24 mouse cellular contexts compared by ENCODE assay signal in genomic region chr6:98095243-98095642, GRCm38 (mm10).
DNase-seq lines count a peak whose midpoint lies in the region; ATAC-seq and TF ChIP-seq lines count a peak whose summit lies in the region.
"Had no signal": no experiment of that assay in that cellular context is flagged by ENCODE, and none has a peak within 500 bp of the region (broad histone marks: within the 10 kb centered on the region; RNA-seq: fewer than 3 reads in every experiment).

No protein-coding gene starts in this region.

- no peak for TF ChIP-seq POLR2A in lung, adult 2 months (IDR thresholded peaks at IDR 0.05; ENCODE audit: borderline replicate concordance, extremely low read depth, low read depth, low read length)

- 42% methylated on average over 4 of the region's 4 CpGs for WGBS in forebrain, embryonic 15.5 days
- WGBS in forebrain, embryonic 11.5 days, result 88% methylated on average over 4 of the region's 4 CpGs
- WGBS in lung, embryonic 14.5 days, result 46% methylated on average over 4 of the region's 4 CpGs
- WGBS in lung, adult 2 months, result 42% methylated on average over 4 of the region's 4 CpGs

- DNase-seq in forebrain, embryonic 11.5 days (ENCODE audit: low spot score), result no peak
- DNase-seq in heart, adult 11 months, result peak; percentile 19
- DNase-seq in heart, postnatal 4 days, result no peak
- peak; percentile 23 for DNase-seq in lung, embryonic 14.5 days
- no peak for DNase-seq in lung, adult 2 months
- DNase-seq: adrenal gland, postnatal 36 days; B cell, adult 2 months; cerebellum, adult 18-20 months; cerebellum, adult 9-10 months; cerebellum, postnatal 14 days; gastrocnemius, postnatal 25 days; heart, adult 2 months; heart, postnatal 36 days; kidney, adult 2 months had no signal

- H3K4me2 ChIP-seq in forebrain, embryonic 15.5 days (replicated peaks), result no peak overlapping the region
- H3K4me2 ChIP-seq in forebrain, embryonic 11.5 days (ENCODE audit: low read depth, low read length, severe bottlenecking), result no peak overlapping the region
- no peak overlapping the region for H3K4me2 ChIP-seq in lung, embryonic 14.5 days
- H3K4me2 ChIP-seq: heart, embryonic 13.5 days; hindbrain, embryonic 14.5 days had no signal

- H3K9me3 ChIP-seq in forebrain, embryonic 15.5 days, result no peaks in the 10 kb centered on the region
- H3K9me3 ChIP-seq in forebrain, embryonic 11.5 days (ENCODE audit: control insufficient read depth, low read length), result no peaks in the 10 kb centered on the region
- no peaks in the 10 kb centered on the region for H3K9me3 ChIP-seq in lung, embryonic 14.5 days (ENCODE audit: low read depth, low read length)
- H3K9me3 ChIP-seq: heart, embryonic 10.5 days; heart, embryonic 13.5 days had no signal

- 0 out of 2 replicates have a peak, but pooled peaks have one; percentile 38 for ATAC-seq in forebrain, embryonic 15.5 days (replicated peaks)
- ATAC-seq in forebrain, embryonic 11.5 days (replicated peaks; ENCODE audit: low FRiP score), result no peak
- ATAC-seq in lung, embryonic 14.5 days (ENCODE audit: insufficient read depth), result no peak
- ATAC-seq: hindbrain, postnatal 0 days; inflammation-experienced regulatory T-cells, adult 6 months; intestine, embryonic 16.5 days; Patski had no signal

- peaks cover 10% of the 10 kb centered on the region for H3K4me1 ChIP-seq in forebrain, embryonic 15.5 days
- H3K4me1 ChIP-seq in forebrain, embryonic 11.5 days (replicated peaks; ENCODE audit: control insufficient read depth, insufficient read depth, low read length), result 0 out of 2 replicates have a peak, but pooled peaks cover 2% of the 10 kb centered on the region
- H3K4me1 ChIP-seq in lung, embryonic 14.5 days (ENCODE audit: insufficient read depth), result no peaks in the 10 kb centered on the region
- H3K4me1 ChIP-seq in lung, adult 2 months (ENCODE audit: control insufficient read depth, insufficient read depth, low read length), result no peaks in the 10 kb centered on the region
- H3K4me1 ChIP-seq: heart, embryonic 10.5 days had no signal

- TF ChIP-seq CTCF in lung, embryonic 14.5 days (IDR thresholded peaks at IDR 0.05; ENCODE audit: low read depth), result no peak
- TF ChIP-seq CTCF in lung, adult 2 months (IDR thresholded peaks at IDR 0.05; ENCODE audit: insufficient read depth, low read length), result no peak

- peak overlapping the region; percentile 49; the same call in 1 of the 2 replicates for H3K27ac ChIP-seq in forebrain, embryonic 15.5 days (replicated peaks)
- H3K27ac ChIP-seq in forebrain, embryonic 11.5 days (ENCODE audit: low read depth, low read length), result no peak overlapping the region
- no peak overlapping the region for H3K27ac ChIP-seq in lung, embryonic 14.5 days (ENCODE audit: low read depth)
- H3K27ac ChIP-seq: heart, adult 2 months; heart, embryonic 10.5 days; heart, embryonic 13.5 days; hindbrain, embryonic 14.5 days; hindbrain, postnatal 0 days had no signal

- H3K27me3 ChIP-seq in forebrain, embryonic 15.5 days, result no peaks in the 10 kb centered on the region
- no peaks in the 10 kb centered on the region for H3K27me3 ChIP-seq in forebrain, embryonic 11.5 days (ENCODE audit: control insufficient read depth, insufficient read depth, low read length)
- no peaks in the 10 kb centered on the region for H3K27me3 ChIP-seq in lung, embryonic 14.5 days (ENCODE audit: insufficient read depth, low read length)
- H3K27me3 ChIP-seq: CH12.LX; heart, embryonic 13.5 days had no signal

- no peak overlapping the region for H3K9ac ChIP-seq in forebrain, embryonic 15.5 days (replicated peaks)
- H3K9ac ChIP-seq in forebrain, embryonic 11.5 days (ENCODE audit: low read length), result no peak overlapping the region
- no peak overlapping the region for H3K9ac ChIP-seq in lung, embryonic 14.5 days
- H3K9ac ChIP-seq: heart, embryonic 13.5 days; hindbrain, embryonic 14.5 days had no signal

- H3K4me3 ChIP-seq in forebrain, embryonic 15.5 days, result no peak overlapping the region
- H3K4me3 ChIP-seq in forebrain, embryonic 11.5 days (ENCODE audit: low read depth, low read length), result no peak overlapping the region
- H3K4me3 ChIP-seq in lung, embryonic 14.5 days (ENCODE audit: low read depth, low read length), result no peak overlapping the region
- no peak overlapping the region for H3K4me3 ChIP-seq in lung, adult 2 months (replicated peaks; ENCODE audit: extremely low read depth, low read depth, low read length)
- H3K4me3 ChIP-seq: heart, adult 2 months; heart, embryonic 10.5 days; heart, embryonic 13.5 days had no signal

- H3K36me3 ChIP-seq in forebrain, embryonic 15.5 days, result no peaks in the 10 kb centered on the region
- H3K36me3 ChIP-seq in forebrain, embryonic 11.5 days (ENCODE audit: control insufficient read depth, insufficient read depth, low read length), result no peaks in the 10 kb centered on the region
- no peaks in the 10 kb centered on the region for H3K36me3 ChIP-seq in lung, embryonic 14.5 days (ENCODE audit: insufficient read depth)
- H3K36me3 ChIP-seq: G1E; heart, embryonic 10.5 days; heart, embryonic 13.5 days had no signal

Comparison
In these comparisons a context has a peak if more than half of its experiments do, and no peak if none do; other contexts are left out.
1. DNase-seq: peak in heart, adult 11 months (single experiment) and lung, embryonic 14.5 days (single experiment); none in forebrain, embryonic 11.5 days (single experiment), heart, postnatal 4 days (single experiment) and lung, adult 2 months (single experiment).